Mouse (Mus musculus) midbrain, embryonic 13.5 days (tissue): ENCODE measurements at regions not wholly inside any gene's neighbourhood (a gene's known extent, or its start where the extent isn't known, plus 50 kb on each side); places are given as distances from the start of the nearest gene placed in this dataset.

Source experiments
- ATAC-seq: fragments of 200-750 bp; cut with Nextera tagmentation; 2 replicates; pipeline ENCODE4 v1.8.0; 2017; ENCODE audit warnings: mild to moderate bottlenecking, moderate TSS enrichment, moderate library complexity
- H3K27ac ChIP-seq: fragments of 300-500 bp; sonication (generic); 2 replicates; pipeline ENCODE4 v1.5.1; 2015; ENCODE audit warnings: inconsistent platforms, mild to moderate bottlenecking, moderate library complexity
- H3K27me3 ChIP-seq: fragments of 300-500 bp; sonication (generic); 2 replicates; pipeline ENCODE4 v1.6.1; 2015; ENCODE audit warnings: mild to moderate bottlenecking, inconsistent platforms
- H3K36me3 ChIP-seq: fragments of 300-500 bp; sonication (generic); 2 replicates; pipeline ENCODE4 v1.6.1; 2015; ENCODE audit warnings: mild to moderate bottlenecking, inconsistent platforms
- H3K4me1 ChIP-seq: fragments of 300-500 bp; sonication (generic); replicated peaks from 2 replicates; pipeline ENCODE4 v1.6.1; 2015; ENCODE audit warnings: inconsistent platforms
- H3K4me2 ChIP-seq: fragments of 300-500 bp; sonication (generic); replicated peaks from 2 replicates; pipeline ENCODE4 v1.6.1; 2015; ENCODE audit warnings: moderate library complexity, mild to moderate bottlenecking, inconsistent platforms
- H3K4me3 ChIP-seq: fragments of 300-500 bp; sonication (generic); replicated peaks from 2 replicates; pipeline ENCODE4 v1.5.1; 2015; ENCODE audit warnings: mild to moderate bottlenecking, inconsistent platforms
- H3K9ac ChIP-seq: fragments of 300-500 bp; sonication (generic); replicated peaks from 2 replicates; pipeline ENCODE4 v1.6.1; 2015; ENCODE audit warnings: mild to moderate bottlenecking, inconsistent platforms
- H3K9me3 ChIP-seq: fragments of 300-500 bp; sonication (generic); 2 replicates; pipeline ENCODE4 v1.6.1; 2016; ENCODE audit warnings: mild to moderate bottlenecking, inconsistent platforms
- whole genome bisulfite sequencing: fragments of 180-500 bp; shearing (Covaris S2); methylation state at CpG from one replicate; pipeline ENCODE4 v1.1.7; 2015; 5-methylcytosine and 5-hydroxymethylcytosine counted together

GRCm38 (mm10) chr14:98707574-98707973 lies 286.5 kb downstream of the Rpl36a-ps1 start:
- H3K4me1 ChIP-seq, result peaks cover 5% of the 10 kb centered on the region; the same call in 1 of the 2 replicates
- no peaks in the 10 kb centered on the region for H3K36me3 ChIP-seq
- ATAC-seq, result no peak
- no peak overlapping the region for H3K27ac ChIP-seq
- 62% methylated on average over 4 of the region's 4 CpGs for WGBS
- H3K9ac ChIP-seq, result no peak overlapping the region
- H3K9me3 ChIP-seq, result no peaks in the 10 kb centered on the region
- no peak overlapping the region for H3K4me2 ChIP-seq
- peaks cover 51% of the 10 kb centered on the region for H3K27me3 ChIP-seq
- no peak overlapping the region for H3K4me3 ChIP-seq

DNA sequence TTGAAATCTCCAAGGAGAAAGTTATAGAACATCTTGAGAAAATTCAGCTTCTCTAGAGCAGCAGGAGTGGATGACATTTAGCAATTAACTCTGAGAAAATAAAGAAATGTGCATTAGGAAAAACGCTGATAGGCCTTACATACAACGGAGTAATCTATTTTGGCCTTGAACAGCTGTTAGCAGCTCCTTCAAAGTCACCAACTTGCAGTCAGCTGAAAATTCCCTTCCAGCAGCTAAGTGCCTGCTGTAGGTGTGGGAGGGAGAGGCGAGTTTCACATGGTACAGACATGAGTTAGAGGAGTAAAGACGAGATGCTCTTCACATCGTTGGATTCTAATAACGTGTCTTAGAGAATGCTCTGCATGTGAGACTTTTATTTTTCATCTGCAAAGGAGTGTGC lies 290.8 kb downstream of the Rpl36a-ps1 start:
- 88% methylated on average over 6 of the region's 6 CpGs for WGBS
- no peaks in the 10 kb centered on the region for H3K4me1 ChIP-seq
- H3K9ac ChIP-seq, result no peak overlapping the region
- H3K27ac ChIP-seq, result no peak overlapping the region
- no peaks in the 10 kb centered on the region for H3K9me3 ChIP-seq
- H3K4me2 ChIP-seq, result no peak overlapping the region
- no peak overlapping the region for H3K4me3 ChIP-seq
- no peak for ATAC-seq
- no peaks in the 10 kb centered on the region for H3K36me3 ChIP-seq
- H3K27me3 ChIP-seq, result peaks cover 46% of the 10 kb centered on the region

- Histone ChIP-seq H3K27me3 (no peaks in the 10 kb centered on the region), H3K27ac (no peak overlapping the region)
- no peak for ATAC-seq
Observed at GRCm38 (mm10) chr14:98656533-98656932, 337.6 kb downstream of the Rpl36a-ps1 start.

GRCm38 (mm10) chr14:98654191-98654809 lies 339.8 kb downstream of the Rpl36a-ps1 start:
- no peaks in the 10 kb centered on the region for H3K9me3 ChIP-seq
- no peak overlapping the region for H3K4me2 ChIP-seq
- no peak overlapping the region for H3K4me3 ChIP-seq
- no peak overlapping the region for H3K27ac ChIP-seq
- H3K4me1 ChIP-seq, result 0 out of 2 replicates have a peak, but pooled peaks cover 3% of the 10 kb centered on the region
- 80% methylated on average over 6 of the region's 6 CpGs for WGBS
- H3K9ac ChIP-seq, result no peak overlapping the region
- H3K36me3 ChIP-seq, result no peaks in the 10 kb centered on the region
- ATAC-seq, result no peak
- no peaks in the 10 kb centered on the region for H3K27me3 ChIP-seq

More at GRCm38 (mm10) chr14:98656533-98656932, 337.6 kb downstream of the Rpl36a-ps1 start:
- no peaks in the 10 kb centered on the region for H3K4me1 ChIP-seq
- no peaks in the 10 kb centered on the region for H3K36me3 ChIP-seq
- no peak overlapping the region for H3K4me2 ChIP-seq
- 0 out of 2 replicates have a peak, but pooled peaks cover 2% of the 10 kb centered on the region for H3K9me3 ChIP-seq
- H3K4me3 ChIP-seq, result no peak overlapping the region
- 55% methylated on average over 4 of the region's 4 CpGs for WGBS
- no peak overlapping the region for H3K9ac ChIP-seq

- Histone ChIP-seq H3K4me2 (no peak overlapping the region), H3K27me3 (no peaks in the 10 kb centered on the region), H3K9ac (no peak overlapping the region), H3K27ac (no peak overlapping the region), H3K4me3 (no peak overlapping the region), H3K9me3 (no peaks in the 10 kb centered on the region), H3K36me3 (no peaks in the 10 kb centered on the region), H3K4me1 (0 out of 2 replicates have a peak, but pooled peaks cover 3% of the 10 kb centered on the region)
- no peak for ATAC-seq
- 73% methylated on average over 6 of the region's 6 CpGs for WGBS
Observed at GRCm38 (mm10) chr14:98651221-98651620, 342.9 kb downstream of the Rpl36a-ps1 start.

- H3K4me3 ChIP-seq, result no peak overlapping the region
- no peak for ATAC-seq
Observed at GRCm38 (mm10) chr14:98650520-98650919, 343.6 kb downstream of the Rpl36a-ps1 start.

DNA sequence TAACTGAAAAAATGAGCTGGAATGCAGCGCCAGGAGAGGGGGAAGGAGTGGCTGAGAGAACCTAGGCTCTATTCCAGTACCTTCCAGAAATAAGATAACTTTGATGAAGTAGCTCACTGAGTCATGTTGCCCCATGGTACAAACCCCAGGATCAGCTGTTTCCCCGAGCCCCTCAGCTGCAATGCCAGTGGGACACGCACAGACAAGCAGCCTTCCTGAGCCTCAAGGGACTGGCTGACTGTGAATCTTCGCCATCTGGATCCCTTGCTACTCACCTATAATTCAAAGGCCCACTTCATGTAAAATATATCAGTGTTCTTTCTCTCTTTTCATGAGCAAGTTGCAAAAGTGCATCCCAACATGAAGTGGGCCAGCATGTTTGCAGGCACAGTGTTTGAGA lies 346.5 kb downstream of the Rpl36a-ps1 start:
- 89% methylated on average over 4 of the region's 4 CpGs for WGBS
- no peak overlapping the region for H3K9ac ChIP-seq
- no peak overlapping the region for H3K27ac ChIP-seq
- no peaks in the 10 kb centered on the region for H3K9me3 ChIP-seq
- H3K4me1 ChIP-seq, result 0 out of 2 replicates have a peak, but pooled peaks cover 3% of the 10 kb centered on the region
- H3K36me3 ChIP-seq, result no peaks in the 10 kb centered on the region
- H3K4me3 ChIP-seq, result no peak overlapping the region
- no peak overlapping the region for H3K4me2 ChIP-seq
- no peaks in the 10 kb centered on the region for H3K27me3 ChIP-seq
- ATAC-seq, result no peak

More at GRCm38 (mm10) chr14:98650520-98650919, 343.6 kb downstream of the Rpl36a-ps1 start:
- WGBS, result 60% methylated on average over 4 of the region's 4 CpGs
- H3K4me1 ChIP-seq, result 0 out of 2 replicates have a peak, but pooled peaks cover 3% of the 10 kb centered on the region
- H3K27me3 ChIP-seq, result no peaks in the 10 kb centered on the region
- no peaks in the 10 kb centered on the region for H3K36me3 ChIP-seq
- H3K9ac ChIP-seq, result no peak overlapping the region
- H3K9me3 ChIP-seq, result no peaks in the 10 kb centered on the region
- no peak overlapping the region for H3K4me2 ChIP-seq
- H3K27ac ChIP-seq, result no peak overlapping the region

DNA sequence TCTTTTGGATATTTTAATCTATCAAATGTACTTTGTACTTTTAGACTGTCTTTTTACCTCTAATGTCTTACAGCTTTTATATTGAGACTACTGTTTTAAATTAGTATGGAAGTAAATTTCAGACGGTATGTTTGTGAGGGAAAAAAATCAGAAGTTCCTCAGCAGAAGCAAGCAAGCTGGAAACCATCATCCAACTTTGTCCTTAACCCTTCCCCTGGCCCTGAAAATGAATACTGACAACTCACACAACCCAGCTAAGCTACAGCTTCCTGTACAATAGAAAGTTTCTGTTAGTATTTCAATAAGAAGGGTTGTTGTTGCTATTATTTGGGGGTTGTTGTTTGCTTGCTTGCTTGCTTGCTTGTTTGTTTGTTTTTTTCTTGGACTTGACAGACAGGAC lies 350.4 kb downstream of the Rpl36a-ps1 start:
- Histone ChIP-seq H3K36me3 (no peaks in the 10 kb centered on the region), H3K9me3 (no peaks in the 10 kb centered on the region), H3K4me1 (no peaks in the 10 kb centered on the region), H3K27me3 (no peaks in the 10 kb centered on the region), H3K4me2 (no peak overlapping the region), H3K4me3 (no peak overlapping the region), H3K9ac (no peak overlapping the region), H3K27ac (no peak overlapping the region)
- WGBS, result 83% methylated on average over 1 of the region's 1 CpGs
- no peak for ATAC-seq

DNA sequence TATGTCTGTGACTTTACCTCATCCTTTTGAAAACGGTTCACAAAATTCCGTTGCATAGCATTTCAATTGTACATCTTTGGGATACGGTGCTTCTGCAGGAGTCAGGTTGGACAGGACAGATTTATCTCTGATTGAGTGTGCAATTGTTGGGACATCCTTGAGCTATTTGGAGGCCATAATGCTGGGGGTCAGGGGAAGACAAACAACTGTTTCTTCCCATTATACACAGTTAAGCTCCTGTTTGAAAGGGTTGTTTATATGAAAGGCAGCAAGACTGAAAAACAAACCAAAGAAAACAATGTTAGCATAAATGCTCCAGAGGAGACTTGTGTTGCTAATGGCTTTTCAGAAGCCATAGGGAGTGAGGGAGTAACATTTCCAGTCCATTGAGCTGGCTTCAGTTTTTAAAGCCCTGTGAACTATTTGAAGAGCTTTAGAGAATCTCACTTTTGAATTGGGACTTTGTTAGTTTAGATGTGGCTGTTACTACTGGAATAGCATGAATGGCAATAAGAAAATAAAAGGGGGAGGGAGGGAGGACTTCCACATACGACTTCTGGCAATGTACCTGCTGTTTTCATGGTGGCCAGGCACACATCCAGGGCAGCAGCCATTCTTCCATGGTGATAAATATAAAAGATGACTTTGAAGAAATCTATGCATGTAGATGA lies 351.3 kb downstream of the Rpl36a-ps1 start:
- Histone ChIP-seq H3K36me3 (no peaks in the 10 kb centered on the region), H3K9me3 (no peaks in the 10 kb centered on the region), H3K4me2 (no peak overlapping the region), H3K27me3 (no peaks in the 10 kb centered on the region), H3K4me3 (no peak overlapping the region), H3K9ac (no peak overlapping the region), H3K4me1 (no peaks in the 10 kb centered on the region), H3K27ac (no peak overlapping the region)
- WGBS, result 47% methylated on average over 4 of the region's 4 CpGs
- ATAC-seq, result no peak

DNA sequence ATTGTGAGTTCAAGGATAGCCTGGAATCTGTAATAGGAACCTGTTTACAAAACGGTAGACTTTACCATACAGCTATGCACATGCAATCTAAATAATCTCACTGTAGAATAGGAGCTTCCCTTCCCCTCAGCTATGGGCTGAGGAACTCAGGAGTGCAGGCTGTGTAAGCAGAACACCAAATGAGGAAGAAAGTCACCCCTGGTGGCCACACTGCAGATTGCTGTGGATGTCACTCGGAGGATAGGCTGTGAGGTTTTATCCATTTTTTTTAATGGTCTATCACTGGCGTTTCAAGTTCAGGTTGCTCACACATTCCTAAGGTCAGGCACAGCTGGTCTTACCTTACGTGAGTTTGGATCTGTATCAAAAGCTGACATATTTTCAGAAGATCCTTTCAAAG lies 365.1 kb downstream of the Rpl36a-ps1 start:
- WGBS, result 76% methylated on average over 4 of the region's 4 CpGs
- H3K36me3 ChIP-seq, result no peaks in the 10 kb centered on the region
- no peak overlapping the region for H3K9ac ChIP-seq
- no peak overlapping the region for H3K4me2 ChIP-seq
- no peak overlapping the region for H3K4me3 ChIP-seq
- H3K27me3 ChIP-seq, result no peaks in the 10 kb centered on the region
- no peaks in the 10 kb centered on the region for H3K9me3 ChIP-seq
- H3K4me1 ChIP-seq, result no peaks in the 10 kb centered on the region
- ATAC-seq, result no peak
- H3K27ac ChIP-seq, result no peak overlapping the region

DNA sequence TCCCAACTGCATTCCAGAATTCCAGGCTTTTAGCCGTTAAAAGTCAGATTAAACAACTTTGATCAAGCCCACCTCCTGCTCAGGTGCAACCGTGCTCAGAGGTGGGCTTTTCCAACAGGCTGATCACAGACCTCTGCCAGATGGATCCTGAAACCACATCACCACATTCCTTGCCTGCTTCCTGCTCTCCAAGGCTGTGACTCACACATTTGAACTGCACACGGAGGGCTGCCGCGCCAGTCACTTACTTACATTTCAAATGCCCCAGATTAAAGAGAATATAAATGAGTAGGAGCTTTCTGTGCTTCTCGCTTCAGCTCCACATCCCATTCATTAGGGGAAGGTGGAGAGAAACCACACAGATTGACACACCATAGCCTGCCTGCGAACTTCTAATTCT lies 367.6 kb downstream of the Rpl36a-ps1 start:
- H3K4me3 ChIP-seq, result no peak overlapping the region
- H3K27me3 ChIP-seq, result no peaks in the 10 kb centered on the region
- no peak overlapping the region for H3K9ac ChIP-seq
- H3K9me3 ChIP-seq, result no peaks in the 10 kb centered on the region
- no peaks in the 10 kb centered on the region for H3K4me1 ChIP-seq
- H3K36me3 ChIP-seq, result no peaks in the 10 kb centered on the region
- 52% methylated on average over 7 of the region's 7 CpGs for WGBS
- no peak overlapping the region for H3K27ac ChIP-seq
- no peak overlapping the region for H3K4me2 ChIP-seq
- ATAC-seq, result 0 out of 2 replicates have a peak, but pooled peaks have one; percentile 53

- Histone ChIP-seq H3K4me1 (no peaks in the 10 kb centered on the region), H3K9me3 (no peaks in the 10 kb centered on the region), H3K4me3 (no peak overlapping the region), H3K9ac (no peak overlapping the region), H3K27ac (no peak overlapping the region), H3K36me3 (no peaks in the 10 kb centered on the region), H3K27me3 (no peaks in the 10 kb centered on the region), H3K4me2 (no peak overlapping the region)
- ATAC-seq, result no peak
- WGBS, result 89% methylated on average over 4 of the region's 4 CpGs
Observed at GRCm38 (mm10) chr14:98625867-98626266, 368.3 kb downstream of the Rpl36a-ps1 start.
